Mouse (Mus musculus) erythroid progenitor cell, adult 5-6 weeks (primary cell): Measurements from ENCODE around the gene Rnf11. TPM values are rescaled to one million over a fixed set of nuclear protein-coding genes. Genes with fewer than 3 reads are reported as not detected.

Experiments
- ATAC-seq: replicated peaks from 2 replicates; pipeline ENCODE4 v1.8.0; 2016; ENCODE audit warnings: moderate number of reproducible peaks, mild to moderate bottlenecking, moderate TSS enrichment, inconsistent platforms; ENCODE audit not compliant: poor library complexity, low FRiP score, severe bottlenecking
- total RNA-seq, 2 experiments: library from RNA; stranded (forward) in 1 of 2; stranded (reverse) in 1 of 2; fragments of 150-400 nt in 1 of 2; fragments of 186-747, 209-891 nt in 1 of 2; gene quantifications; 2 replicates each; pipeline versions ENCODE4 v1.2.3 to v1.2.4; 2015 to 2017; ENCODE audit warnings: low replicate concordance in 2 of 2

Gene Rnf11
- total RNA-seq, 2 experiments from 2014 or later, result 74.2 to 96.1 TPM

DNA sequence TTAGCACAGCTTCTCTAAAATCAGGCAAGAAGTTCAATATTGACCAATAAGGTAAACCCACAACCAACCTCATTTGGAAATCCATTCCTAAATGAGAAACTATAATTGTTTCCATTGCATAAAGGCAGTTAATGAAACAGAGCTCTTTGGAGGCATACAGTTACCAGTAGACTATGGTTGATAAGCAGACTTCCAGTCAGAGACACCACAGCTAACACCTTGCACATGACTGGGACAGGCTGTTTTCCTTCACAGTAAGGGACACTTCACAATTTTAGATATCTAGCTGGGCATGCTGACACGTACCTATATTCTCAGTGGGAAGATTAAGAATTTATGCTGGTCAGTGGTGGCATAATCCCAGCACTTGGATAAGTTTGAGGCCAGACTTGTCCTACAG lies 38.6 kb downstream of the Rnf11 start:
- ATAC-seq, result no peak

GRCm38 (mm10) chr4:109445397-109445796 lies 39.1 kb downstream of the Rnf11 start:
- peak; percentile 86 for ATAC-seq

DNA sequence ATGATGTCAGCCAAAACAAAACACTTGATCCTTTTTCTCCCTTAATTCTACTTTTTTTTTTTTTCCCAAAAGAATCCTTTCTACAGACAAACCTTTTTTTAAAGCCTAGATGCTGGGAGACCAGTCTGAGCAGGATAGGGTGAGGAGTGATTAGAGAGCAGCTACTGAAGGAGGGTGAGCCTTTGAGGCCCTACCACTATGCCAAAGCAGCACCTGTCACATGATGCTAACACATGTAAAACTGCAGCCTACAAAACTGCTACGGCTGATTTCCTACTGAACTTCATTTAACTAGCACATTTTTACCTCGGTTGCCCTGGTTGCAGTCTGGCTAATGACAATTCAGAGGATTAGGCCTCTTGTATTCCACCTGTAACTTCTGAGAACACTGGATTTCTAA lies 39.6 kb downstream of the Rnf11 start:
- ATAC-seq, result peak; percentile 42

GRCm38 (mm10) chr4:109444471-109444870 lies 40.1 kb downstream of the Rnf11 start:
- no peak for ATAC-seq

DNA sequence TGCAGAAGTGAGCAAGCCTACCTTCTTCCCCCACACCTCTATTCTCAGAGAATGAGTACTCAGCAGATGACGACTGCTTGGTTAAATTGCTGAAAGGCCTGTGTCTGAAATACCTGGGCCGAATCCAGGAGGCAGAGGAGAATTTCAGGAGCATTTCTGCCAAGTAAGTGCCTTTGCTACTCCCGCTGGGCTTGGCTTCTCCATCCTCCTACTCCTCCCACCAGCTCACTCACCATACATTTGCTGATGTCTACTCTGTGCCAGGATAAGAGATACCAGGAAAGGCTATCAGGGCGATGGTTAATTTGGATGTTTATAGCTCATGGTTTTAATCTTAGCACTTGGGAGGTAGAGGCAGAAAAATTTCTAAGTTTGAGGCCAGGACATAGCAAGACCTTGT lies 41.9 kb downstream of the Rnf11 start:
- no peak for ATAC-seq

GRCm38 (mm10) chr4:109442126-109442525 lies 42.4 kb downstream of the Rnf11 start:
- ATAC-seq, result no peak

DNA sequence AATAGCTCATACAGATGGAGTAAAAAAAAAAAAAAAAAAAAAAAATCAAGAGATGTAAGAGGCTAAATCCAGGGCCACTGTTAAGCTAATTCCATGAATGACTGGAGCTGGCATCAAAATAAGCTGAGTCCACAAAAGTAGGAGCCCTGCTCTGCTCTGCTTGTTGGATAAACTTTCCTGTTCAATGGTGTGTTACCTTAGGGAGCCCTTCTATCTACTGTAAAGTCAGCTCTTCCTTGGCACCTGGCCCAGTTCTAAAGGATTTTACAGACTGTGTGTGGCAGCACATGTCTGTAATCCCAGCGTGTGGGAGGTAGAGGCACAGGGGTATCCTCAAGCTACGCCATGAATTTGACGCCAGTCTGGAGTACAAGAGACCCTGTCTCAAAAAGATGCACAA lies 43.5 kb downstream of the Rnf11 start:
- no peak for ATAC-seq

DNA sequence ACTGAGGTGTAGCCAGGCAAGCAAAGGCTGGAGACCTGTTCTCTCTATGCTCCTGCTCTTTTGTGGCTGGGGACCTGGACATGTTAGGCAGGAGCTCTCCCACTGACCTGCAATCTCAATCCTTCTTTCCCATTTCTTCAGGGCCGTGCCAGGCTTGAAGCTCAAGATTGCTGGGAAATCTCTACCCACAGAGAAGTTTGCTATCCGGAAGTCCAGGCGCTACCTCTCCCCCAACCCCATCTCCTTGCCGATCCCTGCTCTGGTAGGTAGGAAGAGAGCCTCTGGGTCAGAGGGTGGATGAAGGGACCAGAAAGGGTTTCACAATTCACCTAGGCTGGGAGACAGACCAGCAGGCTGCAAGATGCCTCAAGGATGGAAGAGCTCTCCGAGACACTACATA lies 44.1 kb downstream of the Rnf11 start:
- ATAC-seq, result no peak

GRCm38 (mm10) chr4:109439825-109440248 lies 44.7 kb downstream of the Rnf11 start:
- peak; percentile 79 for ATAC-seq

DNA sequence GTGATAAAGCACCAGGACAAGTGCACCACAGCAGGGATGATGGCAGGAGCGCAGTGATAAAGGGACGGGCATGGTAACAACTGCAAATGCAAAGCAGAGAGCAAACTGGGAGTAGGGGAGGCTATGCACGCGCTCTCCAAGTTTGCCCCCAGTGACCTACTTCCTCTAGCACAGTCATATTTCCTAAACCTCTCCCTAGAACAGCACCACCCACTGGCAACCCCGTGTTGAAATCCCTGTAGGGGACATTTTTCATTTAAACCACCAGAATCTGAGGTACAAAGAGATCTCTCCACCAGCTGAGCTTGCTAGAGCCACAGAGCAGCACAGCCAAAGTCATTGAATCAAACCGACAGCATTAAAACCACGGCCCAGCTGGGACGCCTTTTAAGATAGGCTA lies 45.4 kb downstream of the Rnf11 start:
- ATAC-seq, result peak; percentile 11; the same call in 1 of the 2 replicates

GRCm38 (mm10) chr4:109437913-109438878 lies 46.3 kb downstream of the Rnf11 start:
- ATAC-seq, result peak; percentile 56

DNA sequence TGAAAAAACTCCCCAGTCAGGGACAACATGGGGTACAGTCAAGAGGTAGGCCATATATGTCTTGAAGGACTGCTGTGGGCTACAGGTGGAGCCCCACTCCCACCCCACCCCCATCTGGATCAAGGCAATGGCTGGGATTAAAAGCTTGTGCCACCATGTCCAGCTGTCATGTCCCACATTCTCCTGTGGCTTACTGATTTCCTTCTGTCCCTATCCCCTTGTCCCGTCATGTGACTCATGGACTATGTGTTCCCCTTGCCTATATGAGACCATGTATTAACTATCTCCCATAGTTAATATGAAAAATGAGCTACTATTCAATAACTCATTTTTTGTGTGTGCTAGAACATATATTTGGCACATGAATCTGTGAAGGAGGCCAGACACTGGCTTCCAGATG lies 50.3 kb downstream of the Rnf11 start:
- ATAC-seq, result no peak

- ATAC-seq, result no peak
Measured at GRCm38 (mm10) chr4:109433641-109434040, 50.9 kb downstream of the Rnf11 start.

DNA sequence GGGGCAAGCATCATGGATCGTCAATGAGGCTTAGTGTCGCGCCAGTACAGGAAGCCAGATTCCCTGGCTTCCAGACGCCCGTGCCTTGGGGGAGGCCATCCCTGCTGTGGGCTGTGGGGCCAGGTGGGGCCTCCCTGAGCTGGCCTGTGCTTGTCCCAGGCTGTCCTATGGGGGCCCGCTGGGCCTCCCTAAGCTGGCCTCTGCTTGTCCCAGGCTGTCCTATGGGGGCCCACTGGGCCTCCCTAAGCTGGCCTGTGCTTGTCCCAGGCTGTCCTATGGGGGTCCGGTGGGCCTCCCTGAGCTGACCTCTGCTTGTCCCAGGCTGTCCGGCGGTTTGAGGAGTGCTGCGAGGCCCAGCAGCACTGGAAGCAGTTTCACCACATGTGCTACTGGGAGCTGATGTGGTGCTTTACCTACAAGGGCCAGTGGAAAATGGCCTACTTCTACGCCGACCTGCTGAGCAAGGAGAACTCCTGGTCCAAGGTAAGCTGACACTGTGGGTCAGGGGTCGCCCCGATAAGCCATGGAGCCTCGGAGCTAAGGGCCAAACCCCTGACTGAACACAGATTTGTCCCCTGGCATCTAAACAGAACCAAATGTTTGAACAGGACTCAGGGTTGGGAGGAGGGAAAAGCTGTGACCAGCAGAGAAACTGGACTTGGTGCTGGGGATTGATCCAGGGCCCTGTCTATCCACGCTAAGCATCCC lies 51.7 kb downstream of the Rnf11 start:
- ATAC-seq, result 0 out of 2 replicates have a peak, but pooled peaks have one; percentile 5

DNA sequence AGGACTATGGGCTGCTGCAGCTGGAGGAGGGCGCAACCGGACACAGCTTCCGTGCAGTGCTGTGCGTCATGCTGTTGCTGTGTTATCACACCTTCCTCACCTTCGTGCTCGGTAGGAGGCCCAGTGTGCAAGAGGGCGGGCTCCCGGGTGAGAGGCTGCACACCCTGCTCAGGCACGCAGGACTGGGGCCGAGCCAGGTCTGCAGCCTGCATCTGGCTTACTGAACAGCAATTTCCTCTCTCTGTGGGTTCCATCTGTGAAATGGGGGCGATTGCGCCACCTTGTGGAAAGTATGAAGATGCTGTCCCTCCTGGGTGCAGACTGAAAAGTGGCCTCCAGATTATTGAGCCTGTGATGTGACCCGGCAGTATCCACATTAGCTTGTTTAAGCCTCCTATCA lies 53.7 kb downstream of the Rnf11 start:
- ATAC-seq, result peak; percentile 74

DNA sequence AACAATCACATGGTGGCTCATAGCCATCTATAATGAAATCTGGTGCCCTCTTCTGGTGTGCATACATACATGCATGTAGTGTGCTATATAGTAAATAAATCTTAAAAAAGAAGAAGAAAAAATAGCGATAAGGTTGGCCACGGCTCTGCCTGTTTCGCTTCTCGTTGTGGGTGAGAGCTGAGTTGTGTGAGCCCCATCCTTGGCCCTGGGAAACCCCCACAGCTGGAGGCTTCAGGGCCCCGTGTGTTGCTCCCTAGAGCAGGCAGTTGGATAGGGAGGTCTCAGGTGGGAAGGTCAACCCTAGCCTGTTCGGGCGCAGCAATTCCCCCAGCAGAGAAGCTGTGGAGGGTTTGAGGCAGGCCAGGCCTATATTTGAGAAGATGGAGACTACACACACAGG lies 54.3 kb downstream of the Rnf11 start:
- no peak for ATAC-seq

DNA sequence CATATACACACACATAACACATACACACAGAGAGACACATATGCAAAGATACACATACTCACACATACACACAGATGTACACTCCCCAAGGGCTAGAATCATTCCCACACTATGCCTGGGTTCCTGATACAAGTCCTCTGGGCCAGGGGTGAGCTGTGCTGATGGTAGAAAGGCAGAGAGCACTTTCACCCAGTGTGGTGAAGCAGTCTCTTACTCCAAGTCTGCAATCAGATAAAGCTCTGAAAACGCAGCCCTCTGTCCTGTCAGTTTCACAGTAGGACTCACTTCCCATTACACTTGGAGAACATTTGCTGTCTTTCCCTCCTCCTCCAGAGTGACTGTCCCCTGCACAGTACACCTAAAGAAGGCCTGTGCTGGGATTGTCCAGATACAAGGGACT lies 57.5 kb downstream of the Rnf11 start:
- no peak for ATAC-seq

- ATAC-seq, result no peak
Measured at GRCm38 (mm10) chr4:109423438-109423837, 61.1 kb downstream of the Rnf11 start.

GRCm38 (mm10) chr4:109422436-109422835 lies 62.1 kb downstream of the Rnf11 start:
- no peak for ATAC-seq

- ATAC-seq, result no peak
Measured at GRCm38 (mm10) chr4:109421608-109422007, 62.9 kb downstream of the Rnf11 start.
